In the genomic region with DNA sequence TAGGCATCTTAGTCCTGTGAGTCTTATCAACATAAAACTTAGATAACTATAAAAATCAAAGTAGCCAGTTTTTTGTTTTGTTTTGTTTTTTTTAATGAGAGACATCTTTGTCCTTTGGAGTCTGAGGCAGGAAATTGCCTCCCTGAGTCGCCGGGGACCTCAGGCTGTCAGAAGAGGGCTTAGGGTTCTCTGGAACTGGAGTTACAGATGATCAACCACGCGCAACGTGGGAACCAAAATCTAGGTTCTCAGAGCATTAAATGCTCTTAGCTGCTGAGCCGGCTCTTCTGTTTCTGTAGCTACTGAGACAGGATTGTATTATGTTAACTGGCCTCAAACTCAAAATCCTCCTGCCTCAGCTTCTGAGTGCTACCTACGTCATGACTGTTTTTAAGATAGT, we compare ENCODE assay signal across 18 mouse cellular contexts. TPM values are rescaled to one million over a fixed set of nuclear protein-coding genes. Genes with fewer than 3 reads are reported as not detected.
DNase-seq lines count a peak whose midpoint lies in the region; ATAC-seq and TF ChIP-seq lines count a peak whose summit lies in the region.
"Had no signal": no experiment of that assay in that cellular context is flagged by ENCODE, and none has a peak within 500 bp of the region (broad histone marks: within the 10 kb centered on the region; RNA-seq: fewer than 3 reads in every experiment).

No protein-coding gene starts in this region.

- 0 out of 2 replicates have a peak, but pooled peaks cover 7% of the 10 kb centered on the region for H3K4me1 ChIP-seq in kidney, embryonic 14.5 days (ENCODE audit: control insufficient read depth, insufficient read depth, low read length)
- H3K4me1 ChIP-seq in stomach, postnatal 0 days (replicated peaks; ENCODE audit: control insufficient read depth, insufficient read depth) = no peaks in the 10 kb centered on the region
- H3K4me1 ChIP-seq: embryonic facial prominence, embryonic 12.5 days; forebrain, embryonic 15.5 days had no signal

- intact Hi-C loops in gastrocnemius, adult 2 months (cut with DNase I) = no loop called here

- no peak for DNase-seq in gastrocnemius, adult 2 months
- no peak for DNase-seq in gastrocnemius, adult 18-20 months (ENCODE audit: low spot score)
- peak; percentile 62 for DNase-seq in kidney, adult 9 months
- DNase-seq in kidney, adult 18-20 months = no peak
- DNase-seq in kidney, postnatal 14 days = peak; percentile 20
- no peak for DNase-seq in cerebellum, postnatal 14 days
- DNase-seq in stomach, postnatal 0 days (ENCODE audit: low spot score) = no peak
- DNase-seq: B cell, adult 2 months; cerebellum, adult 18-20 months; cerebellum, adult 9-11 months; gastrocnemius, postnatal 36 days had no signal

- H3K27ac ChIP-seq in gastrocnemius, adult 2 months = peak overlapping the region; percentile 81
- 0 out of 2 replicates have a peak overlapping the region, but pooled peaks have one; percentile 65 for H3K27ac ChIP-seq in kidney, embryonic 14.5 days (ENCODE audit: low read depth, low read length)
- no peak overlapping the region for H3K27ac ChIP-seq in stomach, postnatal 0 days (replicated peaks)
- H3K27ac ChIP-seq: embryonic facial prominence, embryonic 12.5 days; forebrain, embryonic 15.5 days; hindbrain, embryonic 12.5 days had no signal

- no peak overlapping the region for H3K9ac ChIP-seq in kidney, embryonic 14.5 days (ENCODE audit: low read depth, low read length)
- no peak overlapping the region for H3K9ac ChIP-seq in stomach, postnatal 0 days (ENCODE audit: low read length)
- H3K9ac ChIP-seq: embryonic facial prominence, embryonic 12.5 days; forebrain, embryonic 15.5 days; heart, embryonic 12.5 days; hindbrain, embryonic 12.5 days had no signal

- no peaks in the 10 kb centered on the region for H3K27me3 ChIP-seq in kidney, embryonic 14.5 days (ENCODE audit: control insufficient read depth, insufficient read depth, low read length)
- no peaks in the 10 kb centered on the region for H3K27me3 ChIP-seq in stomach, postnatal 0 days (ENCODE audit: control insufficient read depth, insufficient read depth, low read length)
- H3K27me3 ChIP-seq: embryonic facial prominence, embryonic 12.5 days; forebrain, embryonic 15.5 days; heart, embryonic 12.5 days; hindbrain, embryonic 12.5 days had no signal

- H3K9me3 ChIP-seq in kidney, embryonic 14.5 days (ENCODE audit: control insufficient read depth, low read length) = no peaks in the 10 kb centered on the region
- no peaks in the 10 kb centered on the region for H3K9me3 ChIP-seq in stomach, postnatal 0 days (ENCODE audit: control insufficient read depth, low read length)
- H3K9me3 ChIP-seq: embryonic facial prominence, embryonic 12.5 days; forebrain, embryonic 15.5 days; heart, embryonic 12.5 days; hindbrain, embryonic 12.5 days had no signal

- no peak overlapping the region for H3K4me3 ChIP-seq in gastrocnemius, adult 2 months
- H3K4me3 ChIP-seq in kidney, embryonic 14.5 days (ENCODE audit: low read length) = no peak overlapping the region
- H3K4me3 ChIP-seq in stomach, postnatal 0 days (ENCODE audit: low read depth, low read length) = no peak overlapping the region
- H3K4me3 ChIP-seq: embryonic facial prominence, embryonic 12.5 days; forebrain, embryonic 15.5 days; heart, embryonic 12.5 days; hindbrain, embryonic 12.5 days had no signal

- no peak for ATAC-seq in kidney, embryonic 14.5 days (ENCODE audit: low FRiP score, low TSS enrichment)
- no peak for ATAC-seq in stomach, postnatal 0 days (ENCODE audit: low FRiP score, low TSS enrichment)
- ATAC-seq: CD4-positive, CD25-positive, alpha-beta regulatory T cell, adult 4 months; forebrain, embryonic 15.5 days; hindbrain, embryonic 16.5 days had no signal

- H3K36me3 ChIP-seq in kidney, embryonic 14.5 days (ENCODE audit: control insufficient read depth, insufficient read depth, low read length) = no peaks in the 10 kb centered on the region
- no peaks in the 10 kb centered on the region for H3K36me3 ChIP-seq in stomach, postnatal 0 days (ENCODE audit: control insufficient read depth, insufficient read depth, low read length)
- H3K36me3 ChIP-seq: embryonic facial prominence, embryonic 12.5 days; forebrain, embryonic 15.5 days; heart, embryonic 12.5 days; hindbrain, embryonic 12.5 days had no signal

- no peak for TF ChIP-seq CTCF in gastrocnemius, adult 2 months (IDR thresholded peaks at IDR 0.05)
- TF ChIP-seq CTCF in stomach, postnatal 0 days (IDR thresholded peaks at IDR 0.05; ENCODE audit: low read depth) = no peak

- no peak for TF ChIP-seq EP300 in stomach, postnatal 0 days (optimal IDR thresholded peaks at IDR 0.05)

- WGBS in kidney, embryonic 14.5 days = 30% methylated on average over 7 of the region's 7 CpGs
- 79% methylated on average over 7 of the region's 7 CpGs for WGBS in stomach, postnatal 0 days

- H3K4me2 ChIP-seq in kidney, embryonic 14.5 days (replicated peaks; ENCODE audit: low read depth, low read length) = no peak overlapping the region
- H3K4me2 ChIP-seq in stomach, postnatal 0 days (replicated peaks; ENCODE audit: low read depth) = no peak overlapping the region
- H3K4me2 ChIP-seq: embryonic facial prominence, embryonic 12.5 days; forebrain, embryonic 15.5 days; heart, embryonic 12.5 days; hindbrain, embryonic 12.5 days had no signal

RNA-seq across cellular contexts. Expression of a gene that starts 22.4 kb away (rescaled TPM):
- total RNA-seq in gastrocnemius, adult 2 months (2021) = 10 to 100 TPM in 1 of 2 experiments, 1 to 10 TPM in 1; 9.1 to 17.0 TPM
- total RNA-seq in gastrocnemius, adult 18-20 months (2021) = 1 to 10 TPM; 7.4 to 10.0 TPM
- polyA plus RNA-seq in kidney, embryonic 14.5 days (2014; fragmentation: Nextera tagmentation; extraction: Ambion mirVana) = 8.5 and 11.2 TPM in 2 replicates
- 0.56 and 0.65 TPM in 2 replicates for polyA plus RNA-seq in stomach, postnatal 0 days (2015; fragmentation: Nextera tagmentation; extraction: Ambion mirVana)

Comparison
In these comparisons a context has a peak if more than half of its experiments do, and no peak if none do; other contexts are left out.
1. DNase-seq: peak in kidney, adult 9 months (single experiment) and kidney, postnatal 14 days (single experiment); none in gastrocnemius, adult 2 months (single experiment), gastrocnemius, adult 18-20 months (single experiment), kidney, adult 18-20 months (single experiment), cerebellum, postnatal 14 days (0 of 2) and stomach, postnatal 0 days (single experiment).